Mouse (Mus musculus): ENCODE measurements at regions not wholly inside any gene's neighbourhood (a gene's known extent, or its start where the extent isn't known, plus 50 kb on each side); places are given as distances from the start of the nearest gene placed in this dataset.
"Not testable (repeated sequence)": the region's sequence is repeated elsewhere in the genome, so short reads cannot be mapped to it uniquely, and the experiment has no call there.

DNA sequence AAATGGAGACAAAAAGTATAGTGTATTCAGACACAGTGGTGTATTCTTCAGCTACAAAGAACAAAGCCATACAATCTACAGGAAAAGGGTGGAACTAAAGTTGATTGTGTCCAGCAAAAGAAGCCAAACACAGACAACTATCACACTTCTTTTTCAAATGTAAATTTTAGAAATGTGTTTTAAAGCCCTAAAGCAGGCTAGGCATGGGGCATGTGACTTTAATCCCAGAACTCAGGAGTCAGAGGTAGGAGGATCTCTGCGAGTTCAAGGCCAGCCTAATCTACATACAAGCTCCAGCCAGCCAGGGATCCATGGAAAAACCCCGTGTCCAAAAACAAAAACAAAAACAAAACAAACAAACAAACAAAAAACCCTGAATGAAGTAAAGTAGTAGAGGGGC lies 89.9 kb upstream of the Nt5e start:
- DNase-seq = no peak

DNA sequence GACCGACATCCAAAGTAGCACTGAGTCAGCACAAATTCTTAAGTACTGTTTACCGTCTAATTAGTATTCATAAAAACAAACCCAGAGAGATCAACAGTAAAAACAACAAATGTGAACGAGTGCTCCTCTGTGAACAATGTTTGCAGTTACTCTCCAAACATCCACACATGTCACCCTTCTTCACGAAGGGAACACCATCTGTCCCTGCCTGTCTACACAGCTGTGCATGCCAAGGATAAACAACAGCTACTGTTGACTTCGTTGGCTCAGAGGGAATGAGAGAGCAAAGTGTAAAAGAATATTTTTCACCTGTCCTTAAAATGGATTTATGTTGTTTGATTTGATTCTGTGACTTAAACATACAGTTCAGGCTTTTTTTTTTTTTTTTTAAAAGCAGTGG lies 88.7 kb upstream of the Nt5e start:
- DNase-seq = no peak

DNA sequence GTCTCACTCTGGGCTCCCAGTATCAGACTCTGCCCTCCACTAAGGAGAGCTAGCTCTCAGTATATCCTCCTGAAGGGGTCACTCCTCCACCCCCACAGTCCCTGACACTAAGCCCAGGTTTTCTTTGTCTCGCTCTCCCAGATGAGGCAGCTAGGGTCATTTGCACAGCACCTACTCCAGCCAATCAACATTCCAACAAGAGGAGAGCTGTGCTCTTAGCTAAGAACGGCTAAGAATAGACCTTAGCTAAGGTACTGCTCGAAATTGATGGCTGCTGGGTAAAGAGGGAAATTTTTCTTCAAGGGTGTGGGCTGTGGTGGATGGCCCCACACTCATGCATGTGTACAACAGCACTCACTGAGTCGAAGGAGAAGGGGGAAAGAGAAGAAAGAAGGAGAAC lies 86.3 kb upstream of the Nt5e start:
- no peak for DNase-seq

DNA sequence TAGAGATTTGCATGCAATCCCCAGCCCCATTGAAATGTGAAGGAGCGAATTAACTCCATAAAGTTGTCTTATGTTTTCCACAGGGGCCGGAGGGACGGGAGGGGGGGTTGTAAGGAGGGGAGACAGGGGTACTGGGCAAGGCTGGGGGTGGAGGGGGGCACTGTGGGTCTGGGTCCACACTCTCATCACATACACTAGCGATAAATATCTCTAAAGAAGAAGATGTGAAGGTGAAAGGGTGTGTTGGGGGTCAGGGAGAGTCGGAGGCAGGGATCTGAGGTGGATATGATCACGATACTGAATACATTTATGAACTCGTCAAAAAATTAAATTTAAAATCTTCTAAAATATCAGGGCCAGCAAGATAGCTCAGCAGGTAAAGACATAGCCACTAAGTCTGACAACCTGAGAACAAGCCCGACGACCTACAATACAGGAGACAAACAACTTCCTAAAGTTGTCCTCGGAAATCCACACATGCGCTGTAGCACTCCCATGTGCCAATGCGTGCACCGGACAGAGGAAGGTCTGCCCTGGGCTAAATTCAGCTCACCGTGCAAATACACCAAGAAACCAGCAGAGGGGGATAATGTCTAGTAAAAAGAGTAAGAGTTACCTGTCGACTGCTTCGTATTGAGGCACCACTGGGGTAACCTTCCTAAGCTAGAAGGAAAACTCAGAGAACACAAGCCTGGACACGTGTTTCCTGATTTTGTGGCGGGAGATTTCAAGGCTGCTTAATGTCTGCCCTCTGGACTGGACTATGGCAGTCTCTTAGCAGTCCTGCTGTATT lies 85.6 kb upstream of the Nt5e start:
- DNase-seq = peak; percentile 68 to 77

- no peak for DNase-seq
Measured at GRCm38 (mm10) chr9:88242530-88242929, 84.5 kb upstream of the Nt5e start.

GRCm38 (mm10) chr9:88244492-88244891 lies 82.5 kb upstream of the Nt5e start:
- DNase-seq = no peak

DNA sequence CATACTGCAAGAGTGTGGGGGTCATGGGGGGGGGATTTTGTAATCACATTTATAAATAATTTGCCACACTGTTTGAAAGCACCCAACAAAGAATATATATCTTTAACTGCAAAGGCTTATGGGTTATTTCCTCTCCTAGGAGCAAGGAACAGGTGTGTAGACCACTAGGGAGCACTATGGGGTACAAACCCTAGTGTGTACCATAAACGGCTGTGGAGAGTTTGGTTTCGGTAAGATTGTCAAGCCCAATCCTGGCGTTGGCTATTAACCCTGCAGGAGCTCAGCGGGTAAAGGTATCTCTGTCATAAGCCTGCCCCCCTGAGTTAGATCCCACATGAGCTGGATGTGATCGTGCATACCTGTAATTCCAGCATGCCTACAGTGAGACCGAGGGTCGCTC lies 71.0 kb upstream of the Nt5e start:
- DNase-seq = no peak

- DNase-seq = no peak
Measured at GRCm38 (mm10) chr9:88259627-88260026, 67.4 kb upstream of the Nt5e start.

DNA sequence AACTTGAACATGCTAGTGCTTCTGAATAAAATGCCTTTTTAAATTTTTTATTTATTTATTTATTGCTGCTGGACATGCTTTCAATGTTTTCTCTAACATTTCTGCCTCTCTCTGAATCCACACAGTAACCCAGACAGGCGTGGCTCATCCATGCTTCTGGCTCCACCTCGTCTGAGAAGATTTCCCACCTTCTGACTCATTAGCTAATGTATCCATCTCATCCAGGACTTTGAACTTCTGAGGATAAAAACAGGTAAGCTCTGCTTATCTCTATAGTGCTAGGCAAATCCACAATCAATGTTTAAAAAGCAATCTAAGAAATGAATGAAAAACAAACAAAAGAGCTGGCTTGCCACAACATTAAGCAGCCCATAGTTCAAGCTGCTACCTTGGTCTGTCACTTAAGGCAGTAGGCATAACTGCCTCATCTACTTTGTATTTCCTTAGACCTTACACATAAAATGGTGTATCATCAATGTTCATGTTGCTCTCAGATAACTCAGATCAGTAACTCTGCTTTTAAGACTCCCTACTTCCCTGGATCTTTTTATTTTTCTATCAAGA lies 66.8 kb upstream of the Nt5e start:
- no peak for DNase-seq

- DNase-seq = no peak
Measured at GRCm38 (mm10) chr9:88262461-88262860, 64.5 kb upstream of the Nt5e start.

GRCm38 (mm10) chr9:88266346-88266745 lies 60.7 kb upstream of the Nt5e start:
- DNase-seq = not testable (repeated sequence)

- DNase-seq = no peak
Measured at GRCm38 (mm10) chr9:88268811-88269210, 58.2 kb upstream of the Nt5e start.

DNA sequence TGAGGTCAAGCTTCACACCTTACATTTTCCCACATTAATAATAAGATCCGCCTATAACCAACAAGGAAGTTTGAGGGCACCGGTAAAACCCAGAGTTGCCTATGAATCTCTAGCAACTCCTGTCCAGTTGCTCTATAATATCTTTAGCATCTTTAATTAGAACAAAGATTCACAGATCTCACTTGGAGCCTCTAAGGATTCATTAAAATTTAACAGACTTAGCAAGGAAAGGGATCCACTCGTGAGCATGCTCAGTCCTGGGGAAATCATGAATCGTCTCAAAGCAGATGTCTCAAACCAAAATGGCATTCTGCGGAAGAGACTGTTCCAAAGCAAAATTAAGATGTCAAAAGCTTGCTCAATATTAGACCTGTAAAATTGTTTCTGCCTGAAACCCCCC lies 57.8 kb upstream of the Nt5e start:
- DNase-seq = no peak

- no peak for DNase-seq
Measured at GRCm38 (mm10) chr9:88270836-88271235, 56.2 kb upstream of the Nt5e start.

GRCm38 (mm10) chr9:88273304-88273703 lies 53.7 kb upstream of the Nt5e start:
- no peak for DNase-seq

GRCm38 (mm10) chr9:88274040-88274439 lies 53.0 kb upstream of the Nt5e start:
- peak; percentile 34 to 37 for DNase-seq

DNA sequence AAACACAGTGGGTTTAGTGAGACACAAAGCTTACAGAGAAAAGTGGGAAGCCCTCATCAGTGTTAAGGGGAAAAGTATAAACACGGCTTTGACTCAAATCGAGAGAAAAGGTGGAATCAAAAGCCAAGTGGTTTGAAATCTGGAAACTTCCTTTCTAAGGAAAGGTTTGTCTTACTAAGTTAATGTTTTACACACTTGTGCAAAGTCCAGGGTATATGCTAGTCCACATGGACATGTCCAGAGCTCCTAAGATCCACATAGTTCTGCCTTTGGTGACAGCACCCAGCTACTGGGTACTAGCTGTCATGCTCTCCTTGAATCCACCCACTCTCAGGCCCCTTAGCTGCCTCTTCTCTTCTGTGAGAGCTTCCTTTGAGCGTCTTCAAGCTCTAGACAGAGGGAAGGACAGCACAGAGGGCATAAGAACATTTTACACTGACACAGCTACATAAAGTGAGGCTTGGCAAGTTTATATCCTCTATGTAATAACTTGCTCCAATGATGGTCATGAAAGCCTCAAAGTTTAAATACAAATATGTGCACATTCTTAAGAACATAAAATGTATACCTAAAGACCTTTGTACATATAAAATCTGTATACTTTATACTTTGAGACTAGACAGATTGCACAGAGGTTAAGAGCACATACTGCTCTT lies 52.2 kb upstream of the Nt5e start:
- no peak for DNase-seq

GRCm38 (mm10) chr9:88276023-88276568 lies 50.9 kb upstream of the Nt5e start:
- no peak for DNase-seq

GRCm38 (mm10) chr9:88277031-88277430 lies 50.0 kb upstream of the Nt5e start:
- DNase-seq = no peak

Data from cerebellum, adult 18-20 months (tissue).